Mouse (Mus musculus): Measurements from ENCODE around the gene C1qc.

GRCm38 (mm10) chr4:136896461-136896860 is 3.6 kb upstream of the C1qc start:
- no peak for TF ChIP-seq CTCF (IDR thresholded peaks at IDR 0.05; ENCODE audit: low read depth)
- no peak for TF ChIP-seq EP300 (optimal IDR thresholded peaks at IDR 0.05)

Data from stomach, postnatal 0 days (tissue).